Mouse (Mus musculus): Measurements from ENCODE around the gene Esrra. TPM values are rescaled to one million over a fixed set of nuclear protein-coding genes. Genes with fewer than 3 reads are reported as not detected.
A peak's percentile ranks its signal among the peaks of the same experiment; 100 is the strongest.

The Esrra gene
- total and polyA plus RNA-seq, 3 experiments: 135 to 180 (median 156) TPM

DNA sequence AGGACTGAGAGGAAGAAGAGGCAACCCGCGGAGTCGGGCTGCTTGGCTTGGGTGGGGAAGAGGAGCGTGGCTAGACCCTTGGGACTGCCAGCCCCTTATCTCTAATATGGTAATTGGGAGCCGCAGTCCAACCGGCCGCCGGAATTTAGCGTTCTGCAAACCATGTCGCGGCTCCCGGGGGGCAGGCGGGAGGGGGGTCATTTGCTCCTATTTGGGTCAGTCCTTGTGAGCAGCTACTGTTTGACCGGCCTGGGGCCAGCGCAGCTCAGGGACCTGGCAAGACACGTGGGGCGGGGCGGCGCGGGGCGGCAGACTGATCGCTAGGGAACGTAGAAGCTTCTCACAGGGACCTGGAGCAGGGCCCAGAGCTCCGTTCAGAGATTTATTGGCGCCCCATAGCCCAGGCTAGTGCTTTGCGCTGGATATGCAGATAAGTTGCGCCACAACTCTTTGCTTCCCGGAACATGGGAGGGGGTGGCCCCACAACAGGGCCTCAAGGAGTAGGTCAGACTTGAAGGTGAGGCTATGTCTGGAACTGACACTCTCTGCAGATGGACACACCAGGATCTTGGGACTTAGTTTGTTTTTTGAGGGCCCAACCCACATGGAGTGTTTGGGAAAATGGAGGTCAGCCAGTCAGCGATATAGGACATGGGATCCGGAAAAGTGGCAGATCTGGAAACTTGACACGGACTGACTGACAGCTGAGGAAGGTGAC lies 30.5 kb upstream of the Esrra start:
- WGBS: under 1% methylated on average over 31 of the region's 31 CpGs
- Histone ChIP-seq H3K4me3 (peak overlapping the region; percentile 67), H3K9ac (ENCODE audit: low read depth, low read length) (peak overlapping the region; percentile 69), H3K79me2 (replicated peaks; ENCODE audit: control insufficient read depth, insufficient read depth, low read length) (no peaks in the 10 kb centered on the region), H3K36me3 (ENCODE audit: control insufficient read depth, insufficient read depth, low read length) (no peaks in the 10 kb centered on the region), H3K4me1 (ENCODE audit: control insufficient read depth, insufficient read depth, low read length) (peaks cover 7% of the 10 kb centered on the region), H3K27me3 (ENCODE audit: control insufficient read depth, insufficient read depth, low read length) (no peaks in the 10 kb centered on the region), H3K27ac (peak overlapping the region; percentile 97)
- DNase-seq: peak; percentile 89 to 92
- intact Hi-C loops (cut with DNase I): loop anchor here (1.0 to 2.0 kb wide), 4 partner anchors 10 to 28 kb away; partner anchors contain the start of gene Gpr137
- 0 out of 2 replicates have a peak, but pooled peaks have one; percentile 18 for TF ChIP-seq EP300 (IDR thresholded peaks at IDR 0.05; ENCODE audit: insufficient read depth, low read depth, low read length)
- no peak for TF ChIP-seq CTCF (IDR thresholded peaks at IDR 0.05)

DNA sequence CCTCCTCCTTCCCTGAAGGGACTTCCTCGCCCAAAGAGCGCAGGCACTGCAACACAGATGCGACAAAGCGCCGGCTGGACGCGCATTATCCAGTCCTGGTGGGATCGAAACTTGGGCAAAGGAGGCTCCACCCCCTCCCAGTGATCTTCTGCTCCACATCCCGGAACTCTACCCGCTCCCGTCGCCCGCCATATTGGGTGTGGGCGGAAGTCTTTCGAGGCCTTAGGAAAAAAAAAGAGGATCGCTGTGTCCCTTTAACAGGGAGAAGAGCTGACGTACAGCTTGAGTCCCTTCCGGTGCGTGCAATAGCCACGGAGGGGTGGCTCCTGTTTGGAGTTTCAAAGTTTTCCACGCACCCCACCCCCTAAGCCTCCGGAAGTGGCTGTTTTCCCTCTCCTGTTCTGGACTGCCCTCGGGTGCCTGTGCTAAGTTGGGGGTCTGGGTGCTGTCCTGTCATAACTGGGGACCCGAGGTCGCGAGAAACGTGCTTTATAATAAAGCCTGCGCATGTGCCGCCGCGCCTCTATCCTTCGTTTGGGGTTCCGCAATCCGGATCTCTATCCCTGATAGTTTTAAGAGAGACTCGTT lies 29.9 kb upstream of the Esrra start:
- H3K4me1 ChIP-seq (ENCODE audit: control insufficient read depth, insufficient read depth, low read length): peaks cover 7% of the 10 kb centered on the region
- H3K4me3 ChIP-seq: peak overlapping the region; percentile 67
- intact Hi-C loops (cut with DNase I): loop anchor here (1.0 kb wide), 2 partner anchors 9 to 27 kb away; partner anchors contain the start of gene Gpr137
- no peaks in the 10 kb centered on the region for H3K36me3 ChIP-seq (ENCODE audit: control insufficient read depth, insufficient read depth, low read length)
- H3K9ac ChIP-seq (ENCODE audit: low read depth, low read length): peak overlapping the region; percentile 88
- peak; percentile 85 for TF ChIP-seq POLR2A (IDR thresholded peaks at IDR 0.05; ENCODE audit: insufficient read depth, low read depth, low read length)
- TF ChIP-seq CTCF (IDR thresholded peaks at IDR 0.05): no peak
- peak; percentile 97 for TF ChIP-seq EP300 (IDR thresholded peaks at IDR 0.05; ENCODE audit: insufficient read depth, low read depth, low read length)
- H3K27ac ChIP-seq: peak overlapping the region; percentile 97
- H3K79me2 ChIP-seq (replicated peaks; ENCODE audit: control insufficient read depth, insufficient read depth, low read length): no peaks in the 10 kb centered on the region
- DNase-seq: peak; percentile 95 to 98
- under 1% methylated on average over 35 of the region's 35 CpGs for WGBS
- H3K27me3 ChIP-seq (ENCODE audit: control insufficient read depth, insufficient read depth, low read length): no peaks in the 10 kb centered on the region

DNA sequence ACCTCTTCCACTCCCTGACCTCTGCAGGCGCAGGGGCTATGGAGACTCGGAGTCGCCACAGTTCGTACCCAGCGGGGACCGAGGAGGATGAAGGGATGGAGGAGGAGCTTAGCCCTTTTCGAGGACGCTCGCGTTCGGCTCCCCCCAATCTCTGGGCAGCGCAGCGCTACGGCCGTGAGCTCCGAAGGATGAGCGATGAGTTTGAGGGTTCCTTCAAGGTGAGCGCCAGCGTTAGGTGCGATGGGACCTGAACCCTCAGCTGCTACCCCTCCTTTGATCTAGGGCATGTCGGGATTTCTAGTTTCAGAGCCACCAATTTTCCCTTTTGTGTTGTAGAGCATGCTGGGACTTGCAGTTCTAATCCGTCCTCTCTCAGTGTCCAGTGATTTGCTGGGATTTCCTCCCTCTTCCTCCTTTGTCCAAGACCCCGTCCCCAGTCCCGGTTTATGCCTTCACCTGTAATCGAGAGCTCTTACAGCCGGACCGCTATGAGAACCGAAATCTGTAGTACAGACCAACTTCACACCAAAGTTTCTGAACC lies 29.1 kb upstream of the Esrra start:
- WGBS: under 1% methylated on average over 28 of the region's 28 CpGs
- Histone ChIP-seq H3K9ac (ENCODE audit: low read depth, low read length) (peak overlapping the region; percentile 88), H3K27ac (peak overlapping the region; percentile 97), H3K36me3 (ENCODE audit: control insufficient read depth, insufficient read depth, low read length) (no peaks in the 10 kb centered on the region), H3K79me2 (replicated peaks; ENCODE audit: control insufficient read depth, insufficient read depth, low read length) (no peaks in the 10 kb centered on the region), H3K4me1 (ENCODE audit: control insufficient read depth, insufficient read depth, low read length) (peaks cover 7% of the 10 kb centered on the region), H3K4me3 (peak overlapping the region; percentile 67), H3K27me3 (ENCODE audit: control insufficient read depth, insufficient read depth, low read length) (no peaks in the 10 kb centered on the region)
- intact Hi-C loops (cut with DNase I): loop anchor here (1.0 kb wide), 2 partner anchors 8 to 26 kb away; partner anchors contain the start of gene Gpr137
- TF ChIP-seq CTCF (IDR thresholded peaks at IDR 0.05): no peak
- TF ChIP-seq POLR2A (IDR thresholded peaks at IDR 0.05; ENCODE audit: insufficient read depth, low read depth, low read length): peak; percentile 73
- 0 out of 2 replicates have a peak, but pooled peaks have one; percentile 9 for TF ChIP-seq EP300 (IDR thresholded peaks at IDR 0.05; ENCODE audit: insufficient read depth, low read depth, low read length)
- peak; percentile 65 to 73 for DNase-seq

DNA sequence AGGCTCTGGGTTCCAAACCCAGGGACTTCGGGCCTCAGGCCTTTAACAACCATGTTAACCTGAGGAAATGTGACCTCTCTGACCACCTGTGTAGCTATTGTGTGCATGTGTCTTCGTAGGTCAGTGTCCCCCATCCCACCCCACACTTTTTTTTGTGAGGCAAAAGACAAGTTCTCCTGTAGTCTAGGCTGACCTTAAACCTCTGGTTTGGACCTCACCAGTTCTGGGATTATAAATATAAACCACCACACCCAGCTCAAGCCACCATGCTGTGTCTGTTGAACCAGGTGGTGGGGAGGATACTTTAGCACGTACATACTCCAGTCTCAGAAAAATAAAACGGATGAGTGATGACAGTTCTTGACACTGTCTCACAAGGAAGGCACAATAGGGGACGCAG lies 28.3 kb upstream of the Esrra start:
- Histone ChIP-seq H3K9ac (ENCODE audit: low read depth, low read length) (no peak overlapping the region), H3K36me3 (ENCODE audit: control insufficient read depth, insufficient read depth, low read length) (no peaks in the 10 kb centered on the region), H3K79me2 (replicated peaks; ENCODE audit: control insufficient read depth, insufficient read depth, low read length) (no peaks in the 10 kb centered on the region), H3K4me3 (no peak overlapping the region), H3K27me3 (ENCODE audit: control insufficient read depth, insufficient read depth, low read length) (no peaks in the 10 kb centered on the region), H3K4me1 (ENCODE audit: control insufficient read depth, insufficient read depth, low read length) (peaks cover 7% of the 10 kb centered on the region), H3K27ac (no peak overlapping the region; the same call in 1 of the 2 replicates)
- intact Hi-C loops (cut with DNase I): no loop called here
- 55% methylated on average over 5 of the region's 5 CpGs for WGBS
- no peak for DNase-seq
- TF ChIP-seq CTCF (IDR thresholded peaks at IDR 0.05) (no peak), POLR2A (IDR thresholded peaks at IDR 0.05; ENCODE audit: insufficient read depth, low read depth, low read length) (no peak), EP300 (IDR thresholded peaks at IDR 0.05; ENCODE audit: insufficient read depth, low read depth, low read length) (no peak)

DNA sequence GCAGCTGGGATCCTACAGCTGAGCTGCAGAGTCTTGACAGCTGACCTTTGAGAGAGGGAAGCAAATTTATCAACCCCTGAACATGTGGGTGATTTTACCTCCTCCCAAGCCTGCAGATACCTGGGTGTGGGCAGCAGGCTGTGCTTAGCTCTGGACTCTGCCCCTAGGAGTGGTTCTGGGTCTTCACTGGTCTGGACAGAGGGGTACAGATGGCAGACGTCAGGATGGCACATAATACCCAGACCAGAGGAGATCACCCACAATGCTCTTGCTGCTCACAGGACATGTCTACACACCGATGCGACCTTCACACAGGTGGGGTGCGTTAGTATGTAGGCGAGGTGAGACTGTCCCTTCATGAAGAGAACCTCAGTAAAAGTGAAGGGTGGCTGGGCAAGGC lies 27.9 kb upstream of the Esrra start:
- Histone ChIP-seq H3K27ac (no peak overlapping the region), H3K4me3 (no peak overlapping the region), H3K4me1 (ENCODE audit: control insufficient read depth, insufficient read depth, low read length) (peaks cover 7% of the 10 kb centered on the region), H3K9ac (ENCODE audit: low read depth, low read length) (no peak overlapping the region), H3K79me2 (replicated peaks; ENCODE audit: control insufficient read depth, insufficient read depth, low read length) (no peaks in the 10 kb centered on the region), H3K36me3 (ENCODE audit: control insufficient read depth, insufficient read depth, low read length) (no peaks in the 10 kb centered on the region), H3K27me3 (ENCODE audit: control insufficient read depth, insufficient read depth, low read length) (no peaks in the 10 kb centered on the region)
- no peak for TF ChIP-seq EP300 (IDR thresholded peaks at IDR 0.05; ENCODE audit: insufficient read depth, low read depth, low read length)
- TF ChIP-seq CTCF (IDR thresholded peaks at IDR 0.05): no peak
- no peak for TF ChIP-seq POLR2A (IDR thresholded peaks at IDR 0.05; ENCODE audit: insufficient read depth, low read depth, low read length)
- intact Hi-C loops (cut with DNase I): no loop called here
- WGBS: 88% methylated on average over 5 of the region's 5 CpGs
- DNase-seq: no peak
